Mouse (Mus musculus): ENCODE data around the gene Gm20683. TPM values are rescaled to one million over a fixed set of nuclear protein-coding genes. Genes with fewer than 3 reads are reported as not detected.

Gene Gm20683
- polyA plus RNA-seq, 1 experiment: 0.67 TPM

- no peaks in the 10 kb centered on the region for H3K36me3 ChIP-seq (ENCODE audit: control insufficient read depth, insufficient read depth)
These were observed 42.3 kb upstream of the Gm20683 start for GRCm38 (mm10) chr17:25883824-25884223.

GRCm38 (mm10) chr17:25883268-25883667 is 41.7 kb upstream of the Gm20683 start:
- no peak overlapping the region for H3K4me2 ChIP-seq (ENCODE audit: low read depth)
- TF ChIP-seq POLR2AphosphoS2 (IDR thresholded peaks at IDR 0.05; ENCODE audit: insufficient read length, low read depth) (no peak), SRF (IDR thresholded peaks at IDR 0.05; ENCODE audit: control insufficient read depth, insufficient read length, low read depth) (no peak), TCF3 (IDR thresholded peaks at IDR 0.05; ENCODE audit: insufficient read length, low read depth) (no peak), TCF12 (IDR thresholded peaks at IDR 0.05; ENCODE audit: insufficient read depth, poor library complexity, severe bottlenecking) (no peak), POLR2A (IDR thresholded peaks at IDR 0.05; ENCODE audit: insufficient read length, low read depth) (no peak), MAX (IDR thresholded peaks at IDR 0.05; ENCODE audit: low read depth) (no peak), MYOD1 (IDR thresholded peaks at IDR 0.05; ENCODE audit: control insufficient read depth in 1 of 3, insufficient read length in 2 of 3, low read depth in 2 of 3) (no peak), E2F4 (IDR thresholded peaks at IDR 0.05; ENCODE audit: insufficient read depth) (no peak), REST (IDR thresholded peaks at IDR 0.05; ENCODE audit: insufficient read depth, insufficient read length) (no peak), MYOG (IDR thresholded peaks at IDR 0.05; ENCODE audit: control insufficient read depth in 1 of 3, insufficient read depth in 1 of 3, insufficient read length in 2 of 3, low read depth in 2 of 3) (no peak), USF1 (IDR thresholded peaks at IDR 0.05; ENCODE audit: low read depth) (no peak), CEBPB (IDR thresholded peaks at IDR 0.05; ENCODE audit: insufficient read depth, poor library complexity, severe bottlenecking) (no peak)
- no peaks in the 10 kb centered on the region for H3K79me2 ChIP-seq (ENCODE audit: control insufficient read depth, insufficient read depth)
- no peaks in the 10 kb centered on the region for H3K36me3 ChIP-seq (ENCODE audit: control insufficient read depth, insufficient read depth)
- no peaks in the 10 kb centered on the region for H3K27me3 ChIP-seq (ENCODE audit: control insufficient read depth, insufficient read depth, insufficient read length)
- H3ac ChIP-seq (ENCODE audit: control insufficient read depth, insufficient read length): no peak overlapping the region
- H3K4me3 ChIP-seq: no peak overlapping the region

More at GRCm38 (mm10) chr17:25883824-25884223, 42.3 kb upstream of the Gm20683 start:
- Histone ChIP-seq H3K27me3 (ENCODE audit: control insufficient read depth, insufficient read depth, insufficient read length) (no peaks in the 10 kb centered on the region), H3K4me3 (no peak overlapping the region), H3K79me2 (ENCODE audit: control insufficient read depth, insufficient read depth) (no peaks in the 10 kb centered on the region), H3K4me2 (ENCODE audit: low read depth) (no peak overlapping the region), H3ac (ENCODE audit: control insufficient read depth, insufficient read length) (no peak overlapping the region)
- TF ChIP-seq E2F4 (IDR thresholded peaks at IDR 0.05; ENCODE audit: insufficient read depth) (no peak), POLR2AphosphoS2 (IDR thresholded peaks at IDR 0.05; ENCODE audit: insufficient read length, low read depth) (peak; percentile 27)

- Histone ChIP-seq H3K4me2 (ENCODE audit: low read depth) (no peak overlapping the region), H3K79me2 (ENCODE audit: control insufficient read depth, insufficient read depth) (no peaks in the 10 kb centered on the region), H3K4me3 (no peak overlapping the region), H3ac (ENCODE audit: control insufficient read depth, insufficient read length) (no peak overlapping the region), H3K27me3 (ENCODE audit: control insufficient read depth, insufficient read depth, insufficient read length) (no peaks in the 10 kb centered on the region), H3K36me3 (ENCODE audit: control insufficient read depth, insufficient read depth) (no peaks in the 10 kb centered on the region)
- TF ChIP-seq CEBPB (IDR thresholded peaks at IDR 0.05; ENCODE audit: insufficient read depth, poor library complexity, severe bottlenecking): no peak
- peak; percentile 66 for TF ChIP-seq POLR2AphosphoS2 (IDR thresholded peaks at IDR 0.05; ENCODE audit: insufficient read length, low read depth)
- TF ChIP-seq POLR2A (IDR thresholded peaks at IDR 0.05; ENCODE audit: insufficient read length, low read depth): peak; percentile 27
These were observed 40.7 kb upstream of the Gm20683 start for GRCm38 (mm10) chr17:25882306-25882705.

- TF ChIP-seq SRF (IDR thresholded peaks at IDR 0.05; ENCODE audit: control insufficient read depth, insufficient read length, low read depth) (no peak), REST (IDR thresholded peaks at IDR 0.05; ENCODE audit: insufficient read depth, insufficient read length) (no peak), MYOD1 (IDR thresholded peaks at IDR 0.05; ENCODE audit: control insufficient read depth in 1 of 3, insufficient read length in 2 of 3, low read depth in 2 of 3) (no peak), CEBPB (IDR thresholded peaks at IDR 0.05; ENCODE audit: insufficient read depth, poor library complexity, severe bottlenecking) (no peak)
- H3K27me3 ChIP-seq (ENCODE audit: control insufficient read depth, insufficient read depth, insufficient read length): no peaks in the 10 kb centered on the region
- H3K36me3 ChIP-seq (ENCODE audit: control insufficient read depth, insufficient read depth): no peaks in the 10 kb centered on the region
These were observed 40.1 kb upstream of the Gm20683 start for GRCm38 (mm10) chr17:25881691-25882090.

GRCm38 (mm10) chr17:25880913-25881641 is 39.5 kb upstream of the Gm20683 start:
- H3K36me3 ChIP-seq (ENCODE audit: control insufficient read depth, insufficient read depth): no peaks in the 10 kb centered on the region

More at GRCm38 (mm10) chr17:25881691-25882090, 40.1 kb upstream of the Gm20683 start:
- H3K4me2 ChIP-seq (ENCODE audit: low read depth): no peak overlapping the region
- H3K4me3 ChIP-seq: no peak overlapping the region
- no peaks in the 10 kb centered on the region for H3K79me2 ChIP-seq (ENCODE audit: control insufficient read depth, insufficient read depth)
- no peak overlapping the region for H3ac ChIP-seq (ENCODE audit: control insufficient read depth, insufficient read length)

More at GRCm38 (mm10) chr17:25880913-25881641, 39.5 kb upstream of the Gm20683 start:
- Histone ChIP-seq H3K4me3 (no peak overlapping the region), H3K27me3 (ENCODE audit: control insufficient read depth, insufficient read depth, insufficient read length) (no peaks in the 10 kb centered on the region), H3K4me2 (ENCODE audit: low read depth) (no peak overlapping the region), H3ac (ENCODE audit: control insufficient read depth, insufficient read length) (no peak overlapping the region), H3K79me2 (ENCODE audit: control insufficient read depth, insufficient read depth) (peaks cover 3% of the 10 kb centered on the region)
- no peak for TF ChIP-seq MYOG (IDR thresholded peaks at IDR 0.05; ENCODE audit: control insufficient read depth in 1 of 3, insufficient read depth in 1 of 3, insufficient read length in 2 of 3, low read depth in 2 of 3)
- peak; percentile 23 for TF ChIP-seq POLR2AphosphoS2 (IDR thresholded peaks at IDR 0.05; ENCODE audit: insufficient read length, low read depth)
